In genomic region chr5:32853731-32854507, GRCm38 (mm10) we compare ENCODE assay signal across 8 mouse cellular contexts. TPM values are rescaled to one million over a fixed set of nuclear protein-coding genes. Genes with fewer than 3 reads are reported as not detected.
A peak's percentile ranks its signal among the peaks of the same experiment; 100 is the strongest.
DNase-seq lines count a peak whose midpoint lies in the region; ATAC-seq and TF ChIP-seq lines count a peak whose summit lies in the region.

TSS of gene Prr14l (minus strand) at chr5:32854256.

- peaks cover 51% of the 10 kb centered on the region for H3K79me2 ChIP-seq in C2C12 (ENCODE audit: control insufficient read depth, insufficient read depth)
- peaks cover 22% of the 10 kb centered on the region; the same call in 1 of the 2 replicates for H3K79me2 ChIP-seq in liver, adult 2 months (ENCODE audit: control insufficient read depth, insufficient read depth, low read length)
- H3K79me2 ChIP-seq in myocyte (ENCODE audit: control insufficient read depth, insufficient read depth), result peaks cover 50% of the 10 kb centered on the region

- H3K4me2 ChIP-seq in heart, embryonic 11.5 days, result peak within 1 kb of the TSS; percentile 88
- peak within 1 kb of the TSS; percentile 71 for H3K4me2 ChIP-seq in kidney, embryonic 16.5 days (replicated peaks; ENCODE audit: low read depth, low read length)
- peak within 1 kb of the TSS; percentile 83 for H3K4me2 ChIP-seq in myocyte (ENCODE audit: low read depth)

- H3K36me3 ChIP-seq in C2C12 (ENCODE audit: control insufficient read depth, insufficient read depth) (no peaks in the 10 kb centered on the region), myocyte (ENCODE audit: control insufficient read depth, insufficient read depth) (no peaks in the 10 kb centered on the region)
- peaks cover 22% of the 10 kb centered on the region for H3K36me3 ChIP-seq in erythroblast, embryonic 14.5 days (ENCODE audit: control insufficient read depth)
- no peaks in the 10 kb centered on the region; the same call in 1 of the 2 replicates for H3K36me3 ChIP-seq in heart, embryonic 11.5 days (ENCODE audit: control insufficient read depth, insufficient read depth, low read length)
- peaks cover 9% of the 10 kb centered on the region; the same call in 1 of the 2 replicates for H3K36me3 ChIP-seq in kidney, embryonic 16.5 days (ENCODE audit: insufficient read depth, low read length)
- H3K36me3 ChIP-seq in liver, adult 2 months (ENCODE audit: control insufficient read depth, insufficient read depth, low read length), result no peaks in the 10 kb centered on the region
- H3K36me3 ChIP-seq in splenic B cell, adult 2 months (ENCODE audit: control insufficient read depth, insufficient read depth, low read length, poor library complexity, severe bottlenecking), result no peaks in the 10 kb centered on the region

- H3K79me3 ChIP-seq in C2C12 (ENCODE audit: low read depth), result peaks cover 44% of the 10 kb centered on the region

- H3K27ac ChIP-seq in heart, embryonic 11.5 days (ENCODE audit: low read depth, low read length), result peak within 1 kb of the TSS; percentile 84
- peak within 1 kb of the TSS; percentile 88 for H3K27ac ChIP-seq in kidney, embryonic 16.5 days (ENCODE audit: low read length)
- peak within 1 kb of the TSS; percentile 83 for H3K27ac ChIP-seq in liver, adult 2 months (replicated peaks; ENCODE audit: insufficient read depth, low read depth, low read length)

- peak; percentile 98 for DNase-seq in brain, embryonic 14.5 days (ENCODE audit: low read depth)
- DNase-seq in liver, adult 2 months (ENCODE audit: extremely low read depth, low read depth, low spot score), result peak; percentile 83
- DNase-seq in splenic B cell, adult 2 months (ENCODE audit: low read depth, low spot score), result peak; percentile 98

- H3ac ChIP-seq in C2C12 (ENCODE audit: control insufficient read depth, insufficient read length, low read depth), result peak within 1 kb of the TSS; percentile 98
- peak within 1 kb of the TSS; percentile 70 for H3ac ChIP-seq in myocyte (ENCODE audit: control insufficient read depth, insufficient read length)

- H3K9me3 ChIP-seq in erythroblast, embryonic 14.5 days (ENCODE audit: control insufficient read depth, low read length), result peaks cover 2% of the 10 kb centered on the region; the same call in 1 of the 2 replicates
- no peaks in the 10 kb centered on the region for H3K9me3 ChIP-seq in heart, embryonic 11.5 days (replicated peaks; ENCODE audit: control insufficient read depth, low read length)
- no peaks in the 10 kb centered on the region for H3K9me3 ChIP-seq in kidney, embryonic 16.5 days (ENCODE audit: low read length)

- H3K4me1 ChIP-seq in erythroblast, embryonic 14.5 days (ENCODE audit: control insufficient read depth), result peaks cover 70% of the 10 kb centered on the region
- H3K4me1 ChIP-seq in heart, embryonic 11.5 days (ENCODE audit: control insufficient read depth, insufficient read depth, low read length), result peaks cover 13% of the 10 kb centered on the region
- H3K4me1 ChIP-seq in kidney, embryonic 16.5 days (ENCODE audit: insufficient read depth, low read length), result peaks cover 29% of the 10 kb centered on the region
- H3K4me1 ChIP-seq in liver, adult 2 months (ENCODE audit: control insufficient read depth, insufficient read depth, low read length), result peaks cover 9% of the 10 kb centered on the region

- peak within 1 kb of the TSS; percentile 97 for H3K9ac ChIP-seq in heart, embryonic 11.5 days (ENCODE audit: low read depth, low read length)
- H3K9ac ChIP-seq in kidney, embryonic 16.5 days (replicated peaks; ENCODE audit: low read length), result peak within 1 kb of the TSS; percentile 96
- H3K9ac ChIP-seq in liver, adult 2 months (ENCODE audit: low read depth, low read length), result peak within 1 kb of the TSS; percentile 99

- ATAC-seq in heart, embryonic 11.5 days (replicated peaks; ENCODE audit: insufficient number of reproducible peaks, low FRiP score, low TSS enrichment), result peak; percentile 96
- ATAC-seq in kidney, embryonic 16.5 days (ENCODE audit: low FRiP score, low TSS enrichment), result peak; percentile 95

- under 1% methylated on average over 51 of the region's 51 CpGs for WGBS in heart, embryonic 11.5 days (ENCODE audit: insufficient replicate concordance)
- under 1% methylated on average over 51 of the region's 51 CpGs for WGBS in kidney, embryonic 16.5 days
- WGBS in liver, adult 2 months, result under 1% methylated on average over 51 of the region's 51 CpGs

- H3K4me3 ChIP-seq in C2C12 (ENCODE audit: insufficient read depth, poor library complexity, severe bottlenecking) (peak within 1 kb of the TSS; percentile 95), myocyte (peak within 1 kb of the TSS; percentile 92)
- peak within 1 kb of the TSS; percentile 97 for H3K4me3 ChIP-seq in erythroblast, embryonic 14.5 days (replicated peaks)
- H3K4me3 ChIP-seq in heart, embryonic 11.5 days (ENCODE audit: low read depth, low read length), result peak within 1 kb of the TSS; percentile 93
- peak within 1 kb of the TSS; percentile 87 for H3K4me3 ChIP-seq in kidney, embryonic 16.5 days (ENCODE audit: low read length)
- H3K4me3 ChIP-seq in liver, adult 2 months (ENCODE audit: insufficient read depth, low read depth, low read length), result peak within 1 kb of the TSS; percentile 96

- TF ChIP-seq POLR2A in brain, embryonic 14.5 days (IDR thresholded peaks at IDR 0.05; ENCODE audit: borderline replicate concordance, extremely low read depth, insufficient read depth, insufficient read length, poor library complexity, severe bottlenecking), result peak; percentile 65; the same call in 1 of the 2 replicates
- TF ChIP-seq POLR2A in liver, adult 2 months (IDR thresholded peaks at IDR 0.05; ENCODE audit: extremely low read depth, insufficient read depth, low read length), result peak; percentile 83
- peak; percentile 78 for TF ChIP-seq POLR2A in myocyte (IDR thresholded peaks at IDR 0.05; ENCODE audit: insufficient read length, low read depth)

- TF ChIP-seq CTCF in C2C12 (IDR thresholded peaks at IDR 0.05; ENCODE audit: control insufficient read depth, insufficient read depth, insufficient read length), result no peak
- TF ChIP-seq CTCF in brain, embryonic 14.5 days (IDR thresholded peaks at IDR 0.05; ENCODE audit: borderline replicate concordance, extremely low read depth, insufficient read depth, insufficient read length), result no peak
- TF ChIP-seq CTCF in liver, adult 2 months (IDR thresholded peaks at IDR 0.05; ENCODE audit: low read depth, low read length), result no peak

- H3K27me3 ChIP-seq in C2C12 (ENCODE audit: control insufficient read depth, insufficient read depth, insufficient read length) (no peaks in the 10 kb centered on the region), myocyte (ENCODE audit: control insufficient read depth, insufficient read depth, insufficient read length) (no peaks in the 10 kb centered on the region)
- H3K27me3 ChIP-seq in erythroblast, embryonic 14.5 days (ENCODE audit: control insufficient read depth), result no peaks in the 10 kb centered on the region
- no peaks in the 10 kb centered on the region for H3K27me3 ChIP-seq in heart, embryonic 11.5 days (ENCODE audit: control insufficient read depth, insufficient read depth, low read length)
- H3K27me3 ChIP-seq in kidney, embryonic 16.5 days (ENCODE audit: insufficient read depth, low read length), result no peaks in the 10 kb centered on the region
- no peaks in the 10 kb centered on the region for H3K27me3 ChIP-seq in liver, adult 2 months (ENCODE audit: control insufficient read depth, insufficient read depth, low read length)
- H3K27me3 ChIP-seq in splenic B cell, adult 2 months (ENCODE audit: control insufficient read depth, insufficient read depth, low read length, poor library complexity, severe bottlenecking), result no peaks in the 10 kb centered on the region

TF ChIP-seq in C2C12, 6 proteins besides CTCF, POLR2A, EP300 and RAD21:
- TF ChIP-seq CEBPB (IDR thresholded peaks at IDR 0.05; ENCODE audit: low read depth) (no peak), USF1 (IDR thresholded peaks at IDR 0.05; ENCODE audit: low read depth) (no peak), MAX (IDR thresholded peaks at IDR 0.05) (peak; percentile 79), MYOD1 (IDR thresholded peaks at IDR 0.05; ENCODE audit: control insufficient read depth, insufficient read length, low read depth) (no peak), MYOG (IDR thresholded peaks at IDR 0.05; ENCODE audit: control insufficient read depth, extremely low read depth, insufficient read length) (no peak), FOSL1 (IDR thresholded peaks at IDR 0.05; ENCODE audit: insufficient read depth, low read length, poor library complexity, severe bottlenecking) (no peak)

TF ChIP-seq in myocyte, 11 proteins besides CTCF, POLR2A, EP300 and RAD21:
- TF ChIP-seq MYOG (IDR thresholded peaks at IDR 0.05; ENCODE audit: control insufficient read depth in 1 of 3, insufficient read depth in 1 of 3, insufficient read length in 2 of 3, low read depth in 2 of 3) (peak in 1 of 3 experiments; percentile 12), E2F4 (IDR thresholded peaks at IDR 0.05; ENCODE audit: insufficient read depth) (no peak), POLR2AphosphoS2 (IDR thresholded peaks at IDR 0.05; ENCODE audit: insufficient read length, low read depth) (peak; percentile 80), MYOD1 (IDR thresholded peaks at IDR 0.05; ENCODE audit: control insufficient read depth in 1 of 3, insufficient read length in 2 of 3, low read depth in 2 of 3) (peak in 1 of 3 experiments; percentile 19), CEBPB (IDR thresholded peaks at IDR 0.05; ENCODE audit: insufficient read depth, poor library complexity, severe bottlenecking) (no peak)

RNA-seq across cellular contexts. Expression of gene Prr14l, which starts in this region (rescaled TPM):
- polyA plus RNA-seq in C2C12 (2012; fragmentation: generic; extraction: Trizol) (3.9 TPM), myocyte (2012; fragmentation: generic; extraction: Trizol) (4.7 TPM)
- 10.1 and 15.7 TPM in 2 replicates for polyA plus RNA-seq in brain, embryonic 14.5 days (2012; rRNA removed)
- polyA plus RNA-seq in erythroblast, embryonic 14.5 days (2012), result 0.12 and 0.75 TPM in 2 replicates
- 9.0 and 11.5 TPM in 2 replicates for polyA plus RNA-seq in heart, embryonic 11.5 days (2014; fragmentation: Nextera tagmentation; extraction: Ambion mirVana)
- polyA plus RNA-seq in kidney, embryonic 16.5 days (2015; fragmentation: Nextera tagmentation; extraction: Ambion mirVana), result 12.5 and 13.8 TPM in 2 replicates
- total RNA-seq in liver, adult 2 months (2014; rRNA removed), result 10.0 and 13.9 TPM in 2 replicates
- 8.7 and 15.7 TPM in 2 replicates for polyA plus RNA-seq in liver, adult 2 months (2012; rRNA removed)

Comparison
In these comparisons a context has a peak if more than half of its experiments do, and no peak if none do; other contexts are left out.
1. Peak in every context shown above with its lines: DNase-seq, ATAC-seq, H3K4me3 ChIP-seq and H3K27ac ChIP-seq.